9 mouse cellular contexts compared by ENCODE assay signal in genomic region chr17:83148371-83148929, GRCm38 (mm10).
DNase-seq lines count a peak whose midpoint lies in the region; ATAC-seq lines count a peak whose summit lies in the region.
"Had no signal": no experiment of that assay in that cellular context is flagged by ENCODE, and none has a peak within 500 bp of the region (broad histone marks: within the 10 kb centered on the region; RNA-seq: fewer than 3 reads in every experiment).

No protein-coding gene starts in this region.

- no peak overlapping the region for H3K9ac ChIP-seq in embryonic facial prominence, embryonic 12.5 days
- H3K9ac ChIP-seq in kidney, embryonic 15.5 days = no peak overlapping the region

- no peak for DNase-seq in embryonic facial prominence, embryonic 10.5 days (ENCODE audit: low spot score)
- DNase-seq in heart, adult 18-20 months = peak; percentile 45 to 67
- DNase-seq in lung, postnatal 25 days (ENCODE audit: low spot score) = peak; percentile 65
- DNase-seq in right cerebral cortex, postnatal 36 days (ENCODE audit: low spot score in 2 of 2) = no peak
- no peak for DNase-seq in spleen, postnatal 14 days (ENCODE audit: low spot score in 2 of 2)
- DNase-seq: midbrain, embryonic 14.5 days had no signal

- H3K27ac ChIP-seq in embryonic facial prominence, embryonic 12.5 days = peak overlapping the region; percentile 42; the same call in 1 of the 2 replicates
- H3K27ac ChIP-seq in embryonic facial prominence, embryonic 10.5 days (replicated peaks) = no peak overlapping the region; the same call in 1 of the 2 replicates
- H3K27ac ChIP-seq in kidney, embryonic 15.5 days = peak overlapping the region; percentile 84

- H3K4me2 ChIP-seq in embryonic facial prominence, embryonic 12.5 days (replicated peaks) = no peak overlapping the region
- no peak overlapping the region for H3K4me2 ChIP-seq in kidney, embryonic 15.5 days

- 78% methylated on average over 15 of the region's 15 CpGs for WGBS in embryonic facial prominence, embryonic 12.5 days
- 89% methylated on average over 15 of the region's 15 CpGs for WGBS in embryonic facial prominence, embryonic 10.5 days
- WGBS in kidney, embryonic 15.5 days = 43% methylated on average over 15 of the region's 15 CpGs

- no peak overlapping the region for H3K4me3 ChIP-seq in embryonic facial prominence, embryonic 12.5 days
- H3K4me3 ChIP-seq in embryonic facial prominence, embryonic 10.5 days = no peak overlapping the region
- no peak overlapping the region for H3K4me3 ChIP-seq in kidney, embryonic 15.5 days (replicated peaks)

- no peaks in the 10 kb centered on the region for H3K36me3 ChIP-seq in embryonic facial prominence, embryonic 12.5 days
- no peaks in the 10 kb centered on the region for H3K36me3 ChIP-seq in embryonic facial prominence, embryonic 10.5 days (replicated peaks)
- H3K36me3 ChIP-seq in kidney, embryonic 15.5 days = no peaks in the 10 kb centered on the region

- no peaks in the 10 kb centered on the region for H3K9me3 ChIP-seq in embryonic facial prominence, embryonic 12.5 days
- no peaks in the 10 kb centered on the region for H3K9me3 ChIP-seq in embryonic facial prominence, embryonic 10.5 days
- H3K9me3 ChIP-seq in kidney, embryonic 15.5 days (replicated peaks) = peaks cover 4% of the 10 kb centered on the region; the same call in 1 of the 2 replicates

- ATAC-seq in embryonic facial prominence, embryonic 12.5 days (ENCODE audit: insufficient number of reproducible peaks, insufficient read depth, low FRiP score, low TSS enrichment) = no peak
- ATAC-seq in kidney, embryonic 15.5 days (replicated peaks; ENCODE audit: low FRiP score) = peak; percentile 69
- ATAC-seq in activated CD4-positive, CD25-positive, alpha-beta regulatory T cell, adult 4 months = no peak

- no peaks in the 10 kb centered on the region for H3K27me3 ChIP-seq in embryonic facial prominence, embryonic 12.5 days
- H3K27me3 ChIP-seq in embryonic facial prominence, embryonic 10.5 days (replicated peaks; ENCODE audit: low read depth, poor library complexity, severe bottlenecking) = no peaks in the 10 kb centered on the region
- H3K27me3 ChIP-seq in kidney, embryonic 15.5 days = no peaks in the 10 kb centered on the region

- 0 out of 2 replicates have a peak, but pooled peaks cover 5% of the 10 kb centered on the region for H3K4me1 ChIP-seq in embryonic facial prominence, embryonic 12.5 days
- H3K4me1 ChIP-seq in embryonic facial prominence, embryonic 10.5 days = 0 out of 2 replicates have a peak, but pooled peaks cover 9% of the 10 kb centered on the region
- H3K4me1 ChIP-seq in kidney, embryonic 15.5 days = peaks cover 20% of the 10 kb centered on the region

Comparison
In these comparisons a context has a peak if more than half of its experiments do, and no peak if none do; other contexts are left out.
1. DNase-seq: peak in heart, adult 18-20 months (2 of 2) and lung, postnatal 25 days (single experiment); none in embryonic facial prominence, embryonic 10.5 days (single experiment), right cerebral cortex, postnatal 36 days (0 of 2) and spleen, postnatal 14 days (0 of 2).